Mouse (Mus musculus): ENCODE data around the gene Kif17. TPM values are rescaled to one million over a fixed set of nuclear protein-coding genes. Genes with fewer than 3 reads are reported as not detected.

Gene Kif17
- polyA plus RNA-seq, 1 experiment, result 0.70 TPM

- no peak for DNase-seq
- Histone ChIP-seq H3K4me3 (replicated peaks; ENCODE audit: extremely low read depth, low read depth, low read length) (no peak overlapping the region), H3K4me1 (ENCODE audit: control insufficient read depth, insufficient read depth, low read length) (peaks cover 2% of the 10 kb centered on the region; the same call in 1 of the 2 replicates)
- TF ChIP-seq CTCF (IDR thresholded peaks at IDR 0.05; ENCODE audit: insufficient read depth, low read length), result no peak
- no peak for TF ChIP-seq POLR2A (IDR thresholded peaks at IDR 0.05; ENCODE audit: borderline replicate concordance, extremely low read depth, low read depth, low read length)
- WGBS, result 68% methylated on average over 12 of the region's 12 CpGs
Measured at GRCm38 (mm10) chr4:138307739-138308138, 57.5 kb downstream of the Kif17 start.

- Histone ChIP-seq H3K4me1 (ENCODE audit: control insufficient read depth, insufficient read depth, low read length) (peaks cover 2% of the 10 kb centered on the region; the same call in 1 of the 2 replicates), H3K4me3 (replicated peaks; ENCODE audit: extremely low read depth, low read depth, low read length) (no peak overlapping the region)
- DNase-seq, result no peak
- 89% methylated on average over 19 of the region's 19 CpGs for WGBS
- TF ChIP-seq POLR2A (IDR thresholded peaks at IDR 0.05; ENCODE audit: borderline replicate concordance, extremely low read depth, low read depth, low read length) (no peak), CTCF (IDR thresholded peaks at IDR 0.05; ENCODE audit: insufficient read depth, low read length) (no peak)
Measured at GRCm38 (mm10) chr4:138310311-138310910, 60.2 kb downstream of the Kif17 start.

GRCm38 (mm10) chr4:138311595-138311994 lies 61.4 kb downstream of the Kif17 start:
- 64% methylated on average over 8 of the region's 8 CpGs for WGBS
- H3K4me1 ChIP-seq (ENCODE audit: control insufficient read depth, insufficient read depth, low read length), result no peaks in the 10 kb centered on the region
- peak; percentile 67 for DNase-seq
- peak; percentile 80 for TF ChIP-seq CTCF (IDR thresholded peaks at IDR 0.05; ENCODE audit: insufficient read depth, low read length)
- TF ChIP-seq POLR2A (IDR thresholded peaks at IDR 0.05; ENCODE audit: borderline replicate concordance, extremely low read depth, low read depth, low read length), result no peak
- no peak overlapping the region for H3K4me3 ChIP-seq (replicated peaks; ENCODE audit: extremely low read depth, low read depth, low read length)

GRCm38 (mm10) chr4:138312105-138312504 lies 61.9 kb downstream of the Kif17 start:
- WGBS, result 86% methylated on average over 3 of the region's 3 CpGs
- no peak overlapping the region for H3K4me3 ChIP-seq (replicated peaks; ENCODE audit: extremely low read depth, low read depth, low read length)
- DNase-seq, result no peak
- no peaks in the 10 kb centered on the region for H3K4me1 ChIP-seq (ENCODE audit: control insufficient read depth, insufficient read depth, low read length)
- no peak for TF ChIP-seq CTCF (IDR thresholded peaks at IDR 0.05; ENCODE audit: insufficient read depth, low read length)
- TF ChIP-seq POLR2A (IDR thresholded peaks at IDR 0.05; ENCODE audit: borderline replicate concordance, extremely low read depth, low read depth, low read length), result no peak

- DNase-seq, result no peak
- Histone ChIP-seq H3K4me1 (ENCODE audit: control insufficient read depth, insufficient read depth, low read length) (no peaks in the 10 kb centered on the region), H3K4me3 (replicated peaks; ENCODE audit: extremely low read depth, low read depth, low read length) (no peak overlapping the region)
- WGBS, result 85% methylated on average over 11 of the region's 11 CpGs
- TF ChIP-seq POLR2A (IDR thresholded peaks at IDR 0.05; ENCODE audit: borderline replicate concordance, extremely low read depth, low read depth, low read length), result no peak
- TF ChIP-seq CTCF (IDR thresholded peaks at IDR 0.05; ENCODE audit: insufficient read depth, low read length), result no peak
Measured at GRCm38 (mm10) chr4:138313021-138313420, 62.8 kb downstream of the Kif17 start.

- DNase-seq, result no peak
- no peak overlapping the region for H3K4me3 ChIP-seq (replicated peaks; ENCODE audit: extremely low read depth, low read depth, low read length)
- 84% methylated on average over 4 of the region's 4 CpGs for WGBS
- no peaks in the 10 kb centered on the region for H3K4me1 ChIP-seq (ENCODE audit: control insufficient read depth, insufficient read depth, low read length)
- TF ChIP-seq CTCF (IDR thresholded peaks at IDR 0.05; ENCODE audit: insufficient read depth, low read length), result no peak
- 0 out of 2 replicates have a peak, but pooled peaks have one; percentile 5 for TF ChIP-seq POLR2A (IDR thresholded peaks at IDR 0.05; ENCODE audit: borderline replicate concordance, extremely low read depth, low read depth, low read length)
Measured at GRCm38 (mm10) chr4:138313795-138314194, 63.6 kb downstream of the Kif17 start.

- DNase-seq, result no peak
- 72% methylated on average over 9 of the region's 9 CpGs for WGBS
- Histone ChIP-seq H3K4me1 (ENCODE audit: control insufficient read depth, insufficient read depth, low read length) (0 out of 2 replicates have a peak, but pooled peaks cover 2% of the 10 kb centered on the region), H3K4me3 (replicated peaks; ENCODE audit: extremely low read depth, low read depth, low read length) (no peak overlapping the region)
- TF ChIP-seq POLR2A (IDR thresholded peaks at IDR 0.05; ENCODE audit: borderline replicate concordance, extremely low read depth, low read depth, low read length), result no peak
- TF ChIP-seq CTCF (IDR thresholded peaks at IDR 0.05; ENCODE audit: insufficient read depth, low read length), result peak; percentile 37
Measured at GRCm38 (mm10) chr4:138315781-138316180, 65.5 kb downstream of the Kif17 start.

- 94% methylated on average over 6 of the region's 6 CpGs for WGBS
- Histone ChIP-seq H3K4me3 (replicated peaks; ENCODE audit: extremely low read depth, low read depth, low read length) (no peak overlapping the region), H3K4me1 (ENCODE audit: control insufficient read depth, insufficient read depth, low read length) (0 out of 2 replicates have a peak, but pooled peaks cover 2% of the 10 kb centered on the region)
- TF ChIP-seq CTCF (IDR thresholded peaks at IDR 0.05; ENCODE audit: insufficient read depth, low read length) (0 out of 2 replicates have a peak, but pooled peaks have one; percentile 14), POLR2A (IDR thresholded peaks at IDR 0.05; ENCODE audit: borderline replicate concordance, extremely low read depth, low read depth, low read length) (no peak)
- no peak for DNase-seq
Measured at GRCm38 (mm10) chr4:138316369-138316768, 66.1 kb downstream of the Kif17 start.

- Histone ChIP-seq H3K4me1 (ENCODE audit: control insufficient read depth, insufficient read depth, low read length) (peaks cover 6% of the 10 kb centered on the region), H3K4me3 (replicated peaks; ENCODE audit: extremely low read depth, low read depth, low read length) (no peak overlapping the region)
- no peak for TF ChIP-seq POLR2A (IDR thresholded peaks at IDR 0.05; ENCODE audit: borderline replicate concordance, extremely low read depth, low read depth, low read length)
- TF ChIP-seq CTCF (IDR thresholded peaks at IDR 0.05; ENCODE audit: insufficient read depth, low read length), result peak; percentile 76
- DNase-seq, result peak; percentile 53
- WGBS, result 56% methylated on average over 6 of the region's 6 CpGs
Measured at GRCm38 (mm10) chr4:138318509-138319266, 68.5 kb downstream of the Kif17 start.
